Mouse (Mus musculus): ENCODE measurements around the gene Whamm.

Whamm gene

DNA sequence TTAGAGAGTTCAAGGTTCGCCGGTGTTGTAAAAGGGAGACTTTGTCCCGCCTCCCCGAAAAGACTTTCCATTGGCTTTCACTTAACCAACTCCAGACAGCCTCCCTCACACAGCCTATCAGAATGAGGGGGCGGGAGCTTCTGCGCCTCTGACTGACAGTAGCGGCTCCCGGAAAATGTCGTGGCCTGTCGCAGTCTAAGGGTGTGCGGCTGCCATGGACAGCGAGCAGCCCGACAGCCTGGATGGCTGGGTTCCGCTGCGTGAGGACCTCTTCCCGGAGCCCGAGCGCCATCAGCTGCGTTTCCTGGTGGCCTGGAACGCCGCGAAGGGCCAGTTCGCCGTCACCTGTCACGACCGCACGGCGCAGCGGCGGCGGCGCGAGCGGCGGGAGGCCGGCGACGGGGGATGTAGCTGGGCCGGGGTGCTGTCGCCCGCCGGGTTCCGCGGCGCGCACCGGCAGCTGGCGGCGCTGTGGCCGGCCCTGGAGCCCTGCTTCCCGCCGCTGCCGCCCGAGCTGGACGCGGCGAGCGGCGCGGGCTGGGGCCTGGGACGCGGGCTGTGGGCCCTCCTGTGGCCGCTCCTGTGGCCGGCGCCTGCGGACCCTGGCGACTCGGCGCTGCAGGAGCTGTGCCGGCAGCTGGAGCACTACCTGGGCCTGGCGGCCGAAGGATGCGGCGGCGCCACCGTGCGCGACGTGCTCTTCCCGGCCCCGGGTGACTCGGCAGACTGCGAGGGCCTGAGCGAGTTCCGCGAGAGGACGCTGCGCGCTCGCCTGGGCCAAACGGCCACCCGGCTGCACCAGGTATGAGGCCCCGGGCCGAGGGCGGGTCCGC is at the start of gene Whamm:
Whamm (plus strand) TSS at position 159 of the 833 bp plus-strand sequence.
- DNase-seq (ENCODE audit: low read depth) = peak; percentile 96

DNA sequence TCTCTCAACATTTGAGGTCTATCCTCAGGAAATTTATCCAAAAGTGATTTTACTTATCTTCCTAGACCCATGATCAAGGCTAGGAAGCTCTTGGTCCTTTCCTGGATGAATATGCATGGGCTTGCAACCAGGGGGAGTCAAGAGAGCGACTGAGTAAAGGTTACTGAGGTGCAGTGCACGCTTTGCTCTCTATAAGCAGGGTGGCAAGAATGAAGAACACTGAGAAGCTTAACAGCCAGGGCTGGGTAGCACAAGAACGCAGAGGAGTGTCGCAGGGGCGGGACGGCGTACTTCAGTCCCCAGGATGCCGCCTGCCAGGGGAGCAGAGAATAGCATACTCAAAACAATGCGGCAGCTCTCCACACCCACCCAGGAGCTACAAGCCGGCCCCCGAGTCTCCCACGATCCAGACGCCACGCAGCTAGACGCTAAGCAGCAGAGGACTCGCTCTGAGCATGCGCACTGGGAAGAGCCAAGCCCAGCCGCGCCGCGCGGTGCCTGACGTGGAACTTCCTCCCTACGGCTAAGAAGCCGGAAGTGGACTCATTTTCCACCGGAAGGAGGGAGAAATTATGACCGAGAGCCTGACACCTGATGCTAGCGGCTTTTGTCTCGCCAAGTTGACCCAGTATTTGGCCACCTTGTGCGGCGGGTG is 47.9 kb upstream of the Whamm start:
- peak; percentile 98 for DNase-seq (ENCODE audit: low read depth)

DNA sequence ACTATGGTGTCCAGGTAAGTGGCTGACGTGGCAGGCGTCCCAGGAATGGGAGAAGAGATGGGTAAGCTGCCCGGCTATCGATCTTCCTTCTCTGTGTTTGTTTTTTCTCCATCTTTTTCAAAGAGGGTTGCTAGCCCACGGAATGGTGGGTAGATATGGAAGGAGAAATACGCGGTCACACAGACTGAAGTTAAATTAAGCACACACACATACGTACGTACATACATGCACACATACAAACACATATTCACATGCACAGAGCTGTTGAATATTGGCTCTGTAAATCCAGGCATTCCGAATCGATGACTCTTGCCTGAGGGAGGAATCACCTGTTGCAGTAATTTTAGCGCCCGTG is 47.4 kb upstream of the Whamm start:
- no peak for DNase-seq (ENCODE audit: low read depth)

DNA sequence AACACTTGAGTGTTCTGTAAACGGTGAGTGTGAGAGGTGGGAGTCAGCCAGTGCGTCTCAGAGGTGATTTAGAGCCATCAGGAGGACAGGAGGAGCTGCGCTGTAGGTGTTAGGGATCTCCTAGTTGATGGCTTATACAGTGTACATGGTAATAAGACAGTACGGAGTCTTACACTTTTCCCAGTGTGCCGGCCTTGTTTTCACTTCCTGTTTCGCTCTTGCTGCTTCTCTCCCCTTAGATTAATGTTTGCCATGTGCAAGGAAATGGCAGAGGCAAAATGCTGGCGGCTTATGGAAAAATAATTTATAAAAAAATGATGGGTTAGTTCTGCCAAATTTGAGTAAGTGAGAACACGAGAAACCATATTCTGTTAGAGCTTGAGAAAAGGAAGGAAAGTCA is 42.1 kb upstream of the Whamm start:
- no peak for DNase-seq (ENCODE audit: low read depth)

DNA sequence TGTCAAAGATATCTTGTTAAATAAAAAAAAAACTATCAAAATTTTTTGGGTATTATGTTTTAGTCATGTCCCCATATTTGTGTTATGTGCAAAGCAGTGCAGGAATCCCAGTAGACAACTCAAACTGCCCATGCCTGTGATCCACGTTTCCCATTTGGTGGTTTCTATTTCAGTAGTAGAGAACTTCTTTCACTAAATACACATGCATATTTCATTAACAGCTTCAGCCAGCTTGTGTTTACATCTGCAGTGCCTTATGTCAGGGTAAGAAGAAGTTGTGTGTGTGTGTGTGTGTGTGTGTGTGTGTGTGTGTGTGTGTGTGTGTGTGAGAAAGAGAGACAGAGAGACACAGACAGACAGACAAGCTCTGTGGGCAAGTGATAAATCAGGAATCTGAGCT is 39.6 kb upstream of the Whamm start:
- no peak for DNase-seq (ENCODE audit: low read depth)

DNA sequence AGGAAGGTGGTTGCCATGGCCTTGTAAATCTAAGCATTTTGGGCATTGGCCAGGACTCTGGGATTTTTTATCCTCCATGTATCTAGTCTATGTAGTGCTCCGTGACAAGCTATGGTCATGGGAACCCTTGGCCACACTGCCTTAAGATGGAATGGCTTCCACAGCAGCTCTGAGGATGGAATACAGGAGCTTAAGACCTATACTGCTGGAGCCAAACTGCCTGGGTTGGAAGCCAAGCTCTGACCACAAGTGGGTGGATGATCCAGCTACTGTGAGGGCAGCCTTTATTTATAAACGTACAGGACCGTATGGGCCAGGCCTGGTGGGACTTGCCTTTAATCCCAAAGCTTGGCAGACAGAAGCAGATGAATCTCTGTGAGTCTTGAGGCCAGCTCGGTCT is 34.6 kb upstream of the Whamm start:
- no peak for DNase-seq (ENCODE audit: low read depth)

DNA sequence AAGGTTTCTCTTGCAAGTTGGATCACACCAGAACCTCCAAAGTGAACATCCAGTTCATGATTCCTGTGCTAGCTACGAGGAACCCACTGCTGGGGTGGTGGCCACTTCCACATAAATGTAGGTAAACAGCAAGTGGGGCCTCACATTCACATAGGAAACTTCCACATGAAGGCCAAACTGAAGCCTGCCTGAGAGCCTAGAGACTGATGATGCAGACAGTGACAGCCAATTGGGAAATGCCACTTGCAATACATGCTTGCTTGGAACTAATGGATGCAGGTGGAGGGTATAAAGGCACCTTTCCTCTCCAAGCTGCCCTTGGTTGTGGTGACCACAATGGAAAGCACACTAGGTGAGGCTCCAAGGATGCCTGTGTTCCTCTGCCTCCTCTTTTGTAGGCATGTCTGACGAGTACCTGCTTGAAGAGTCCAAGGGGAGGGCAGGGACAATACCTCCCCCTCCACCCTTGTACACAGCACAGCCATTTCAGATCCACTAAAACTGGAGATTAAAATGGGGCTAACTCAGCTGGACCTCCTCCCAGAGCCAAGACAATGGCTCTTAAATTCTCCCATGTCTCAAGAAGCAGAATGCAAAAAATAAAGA is 32.9 kb upstream of the Whamm start:
- DNase-seq (ENCODE audit: low read depth) = peak; percentile 57

DNA sequence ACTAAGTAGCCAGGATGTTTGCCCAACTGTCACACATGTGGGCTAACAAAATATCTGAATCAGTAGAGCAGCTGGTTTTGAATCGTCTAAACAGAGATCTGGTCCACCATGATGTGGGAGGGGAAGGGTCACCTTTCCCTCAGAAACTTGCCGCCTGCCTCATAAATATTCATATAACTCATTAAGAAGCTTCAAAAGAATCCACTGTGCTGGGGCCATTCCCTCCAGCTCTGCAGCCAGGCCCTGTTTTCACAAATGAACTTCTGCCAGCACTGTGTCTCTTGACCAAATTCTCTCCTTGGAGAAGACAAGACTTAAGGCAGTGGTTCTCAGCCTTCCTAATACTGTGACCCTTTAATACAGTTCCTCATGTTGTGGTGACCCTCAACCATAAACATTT is 31.5 kb upstream of the Whamm start:
- no peak for DNase-seq (ENCODE audit: low read depth)

DNA sequence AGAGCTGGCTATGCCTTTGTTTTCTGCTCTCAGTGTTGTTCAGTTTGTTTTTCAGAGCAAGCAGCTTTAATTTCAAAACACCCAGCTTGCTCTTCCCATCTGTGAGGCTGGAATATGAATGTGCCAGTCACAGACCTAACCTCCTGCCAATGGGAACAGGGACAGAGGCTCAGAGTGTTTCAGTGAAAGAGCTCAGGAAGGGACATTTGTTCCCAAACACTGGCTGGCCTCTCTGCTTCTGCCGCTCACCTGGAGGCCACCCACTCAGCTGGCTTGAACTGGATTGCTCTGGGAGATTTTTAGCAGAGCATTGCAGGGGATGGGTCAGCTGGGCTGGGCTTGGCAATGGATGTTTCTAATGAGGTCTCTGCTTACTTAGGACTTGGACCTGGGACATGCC is 30.1 kb upstream of the Whamm start:
- DNase-seq (ENCODE audit: low read depth) = no peak

DNA sequence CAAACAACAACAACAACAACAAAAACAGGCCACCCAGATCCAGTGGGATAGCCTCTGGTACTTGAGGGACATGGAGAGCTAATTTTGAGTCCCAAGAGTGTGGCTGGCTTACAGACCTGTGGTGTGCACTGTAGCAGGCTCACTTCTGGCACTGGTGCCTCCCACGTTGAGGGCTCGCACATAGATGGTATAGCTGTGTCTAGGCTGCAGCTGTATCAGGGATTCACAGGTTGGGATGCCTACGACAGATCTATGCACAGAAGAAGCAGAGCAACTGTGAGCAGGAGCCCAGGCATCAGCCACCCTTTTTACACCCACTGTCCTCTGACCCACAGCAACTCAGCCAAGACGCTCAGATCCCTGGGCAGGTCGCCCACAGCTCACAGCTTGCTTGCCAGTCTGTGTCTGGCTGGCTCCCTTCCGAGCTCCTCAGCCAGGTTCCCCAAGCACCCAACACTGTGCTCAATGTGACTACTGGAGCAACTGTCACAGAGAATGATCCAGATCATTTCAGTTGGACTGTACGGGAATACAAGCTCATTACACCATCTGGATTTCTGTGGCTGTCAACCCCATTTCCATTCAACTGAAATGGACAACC is 29.0 kb upstream of the Whamm start:
- no peak for DNase-seq (ENCODE audit: low read depth)

DNA sequence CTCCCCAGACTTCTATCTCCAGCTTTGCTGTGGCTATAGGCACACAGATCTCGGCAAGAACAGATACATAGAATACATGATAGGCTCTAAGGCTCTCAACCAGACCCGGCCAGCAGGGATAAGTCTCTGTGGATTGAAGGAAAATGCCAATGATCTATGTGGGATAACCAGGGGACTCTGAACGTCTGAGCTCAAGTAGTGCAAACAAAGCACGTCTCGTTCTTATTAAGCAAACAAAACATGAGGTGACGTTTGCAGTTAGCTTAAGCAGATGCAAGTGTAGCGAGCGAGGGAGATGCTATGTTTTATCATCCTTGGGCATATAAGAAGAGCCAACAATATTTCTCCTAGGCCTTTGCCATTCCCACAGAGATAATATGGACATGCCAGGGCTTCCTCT is 28.1 kb upstream of the Whamm start:
- no peak for DNase-seq (ENCODE audit: low read depth)

DNA sequence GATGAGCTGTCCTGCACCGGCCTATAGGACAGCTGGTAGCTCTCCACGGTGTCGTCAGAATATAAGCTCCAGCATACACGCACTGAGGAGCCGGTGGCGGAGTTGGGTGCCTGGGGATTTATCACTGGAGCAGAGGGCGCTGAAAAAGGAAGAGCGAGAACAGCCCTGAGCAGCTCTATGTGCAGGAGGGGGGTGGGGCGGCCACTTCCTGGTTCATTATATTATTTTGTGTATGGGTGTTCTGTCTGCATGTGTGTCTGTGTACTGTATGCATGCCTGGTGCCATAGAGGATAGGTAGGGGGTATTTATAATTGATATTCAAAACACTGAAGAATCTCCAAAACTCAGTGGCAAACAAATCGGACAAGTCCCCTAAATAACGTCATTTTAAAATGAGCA is 22.2 kb upstream of the Whamm start:
- DNase-seq (ENCODE audit: low read depth) = peak; percentile 33

DNA sequence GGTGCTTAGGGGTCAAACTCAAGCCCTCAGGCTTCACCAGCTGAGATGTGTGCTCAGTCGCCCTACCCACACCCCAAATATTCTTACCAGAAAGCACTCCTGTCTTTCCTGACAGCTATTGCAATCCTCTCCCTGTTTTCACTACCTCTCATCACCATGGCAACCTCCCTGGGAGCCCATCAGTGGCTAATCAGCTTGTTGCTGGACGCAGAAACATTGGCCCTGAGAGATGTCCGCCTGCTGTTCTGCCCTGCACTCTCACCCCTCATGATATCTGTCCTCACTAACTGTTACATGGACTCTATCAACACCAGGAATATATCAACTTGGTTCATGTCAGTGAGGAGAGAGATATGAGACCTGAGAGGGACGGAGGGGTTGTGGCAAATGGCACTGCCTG is 17.5 kb upstream of the Whamm start:
- DNase-seq (ENCODE audit: low read depth) = no peak

DNA sequence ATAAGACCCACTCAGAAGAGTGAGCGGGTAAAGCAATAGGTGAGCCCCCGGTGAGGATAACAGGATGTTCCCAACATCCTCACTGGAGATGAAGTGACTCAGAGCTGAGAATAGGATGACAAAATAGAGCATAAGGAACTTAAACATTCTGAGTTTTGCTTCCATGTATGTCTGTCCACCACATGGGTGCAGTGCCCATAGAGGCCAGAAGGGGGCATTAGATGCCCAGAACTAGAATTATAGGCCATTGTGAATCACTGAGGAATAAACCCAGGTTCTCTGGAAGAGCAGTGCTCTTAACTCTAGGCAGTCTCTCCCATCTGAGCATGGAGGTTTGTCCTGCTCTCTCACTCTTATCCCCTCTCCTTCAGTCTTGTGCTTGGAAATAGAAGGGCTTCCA is 16.7 kb upstream of the Whamm start:
- peak; percentile 70 for DNase-seq (ENCODE audit: low read depth)

DNA sequence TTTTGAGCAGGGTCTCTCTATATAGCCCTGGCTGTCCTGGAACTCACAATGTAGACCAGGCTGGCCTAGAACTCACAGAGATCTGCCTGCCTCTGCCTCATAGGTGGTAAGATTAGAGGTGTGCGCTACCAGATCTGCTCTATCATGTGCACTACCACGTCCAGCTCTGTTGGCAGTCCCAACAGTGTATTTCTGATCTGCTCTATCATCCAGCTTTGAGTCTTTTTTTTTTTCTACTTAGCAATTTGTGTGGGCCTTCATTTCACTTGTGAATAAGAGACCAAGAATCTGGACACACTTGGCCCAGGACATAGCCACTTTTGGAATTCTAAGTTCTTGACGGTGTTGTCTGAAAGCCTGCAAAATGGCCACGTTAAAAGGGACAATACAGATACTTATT is 14.2 kb upstream of the Whamm start:
- DNase-seq (ENCODE audit: low read depth) = no peak

DNA sequence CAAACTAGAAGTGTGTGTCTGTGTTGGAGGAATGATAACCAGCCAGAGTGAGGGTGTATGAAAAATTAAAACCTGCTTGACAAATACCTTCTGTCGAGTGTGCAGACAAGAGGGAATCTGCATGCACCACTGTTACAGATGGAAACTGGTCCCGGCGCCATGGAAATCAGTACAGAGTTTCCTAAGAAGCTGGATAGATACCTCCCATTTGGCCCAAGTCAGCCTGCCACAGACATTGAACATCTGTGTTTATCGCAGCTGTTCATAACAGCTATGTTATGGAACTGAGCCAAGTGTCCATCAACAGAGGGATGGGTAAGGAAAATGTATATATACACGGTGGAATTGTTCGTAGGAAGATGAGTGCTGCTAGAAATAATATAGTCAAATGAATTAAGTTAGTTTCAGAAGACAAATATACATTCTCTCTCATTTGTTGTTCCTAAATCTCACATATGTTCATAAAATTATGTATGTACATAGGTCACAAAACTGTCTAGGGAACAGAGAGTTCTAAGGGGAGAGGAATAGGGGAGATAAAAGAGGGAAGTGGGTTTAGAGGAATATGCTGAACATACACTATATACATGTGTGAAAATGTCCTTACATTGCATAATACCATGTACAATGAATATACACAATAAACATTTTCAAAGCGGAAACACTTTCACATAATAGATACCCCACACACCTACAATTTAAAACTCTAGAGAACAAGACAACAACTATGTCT is 13.6 kb upstream of the Whamm start:
- DNase-seq (ENCODE audit: low read depth) = no peak

DNA sequence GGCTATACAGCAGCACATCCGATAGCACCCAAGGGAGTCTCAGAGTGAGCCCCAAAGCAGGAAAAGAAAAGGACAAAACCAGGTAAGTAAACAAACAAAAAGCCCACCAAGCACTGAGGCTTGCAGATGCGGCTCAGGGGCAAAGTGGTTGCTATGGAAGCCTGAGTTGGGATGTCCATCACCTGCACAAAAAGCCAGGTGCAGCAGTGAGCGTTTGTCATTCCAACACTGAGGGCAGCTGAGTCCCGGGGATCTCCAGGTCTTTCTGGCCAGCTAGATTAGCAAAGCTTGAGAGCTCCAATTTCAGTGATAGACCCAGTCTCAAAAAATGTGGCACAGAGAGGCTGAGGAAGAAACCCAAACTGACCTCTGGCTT is 13.1 kb upstream of the Whamm start:
- no peak for DNase-seq (ENCODE audit: low read depth)

DNA sequence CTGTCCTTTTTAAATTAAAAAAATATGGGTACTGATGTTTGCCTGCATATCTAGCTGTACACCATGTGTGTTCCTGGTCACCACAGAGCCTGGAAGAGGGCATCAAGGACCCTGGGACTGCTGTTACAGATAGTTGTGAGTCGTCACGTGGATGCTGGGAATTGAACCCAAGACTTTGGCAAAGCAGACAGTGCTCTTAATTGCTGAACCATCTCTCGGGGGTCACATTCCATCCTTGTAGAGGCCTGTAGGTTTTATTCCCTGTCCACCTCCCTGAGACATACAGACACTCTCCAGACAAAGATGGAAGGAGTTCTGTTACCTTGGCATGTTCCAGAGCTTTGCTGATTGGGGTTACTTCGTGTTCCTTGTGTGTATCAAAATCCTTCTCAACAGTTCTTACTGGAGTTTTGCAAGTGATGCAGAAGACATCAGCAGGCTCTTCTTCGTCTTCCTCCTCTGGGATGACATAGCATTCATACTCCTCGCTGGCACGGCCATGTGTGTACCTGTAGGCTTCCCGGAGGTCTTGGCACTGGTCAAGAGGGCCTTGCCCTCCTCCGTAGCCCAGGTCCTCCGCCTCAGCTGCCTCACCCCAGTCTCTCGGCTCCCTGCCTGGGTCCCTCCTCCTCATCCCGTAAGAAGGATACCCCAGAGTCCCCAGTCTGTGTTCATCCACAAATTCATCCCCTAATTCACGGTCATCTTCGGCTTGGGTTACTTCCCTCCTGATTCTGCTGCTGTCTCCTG is 11.7 kb upstream of the Whamm start:
- DNase-seq (ENCODE audit: low read depth) = no peak

DNA sequence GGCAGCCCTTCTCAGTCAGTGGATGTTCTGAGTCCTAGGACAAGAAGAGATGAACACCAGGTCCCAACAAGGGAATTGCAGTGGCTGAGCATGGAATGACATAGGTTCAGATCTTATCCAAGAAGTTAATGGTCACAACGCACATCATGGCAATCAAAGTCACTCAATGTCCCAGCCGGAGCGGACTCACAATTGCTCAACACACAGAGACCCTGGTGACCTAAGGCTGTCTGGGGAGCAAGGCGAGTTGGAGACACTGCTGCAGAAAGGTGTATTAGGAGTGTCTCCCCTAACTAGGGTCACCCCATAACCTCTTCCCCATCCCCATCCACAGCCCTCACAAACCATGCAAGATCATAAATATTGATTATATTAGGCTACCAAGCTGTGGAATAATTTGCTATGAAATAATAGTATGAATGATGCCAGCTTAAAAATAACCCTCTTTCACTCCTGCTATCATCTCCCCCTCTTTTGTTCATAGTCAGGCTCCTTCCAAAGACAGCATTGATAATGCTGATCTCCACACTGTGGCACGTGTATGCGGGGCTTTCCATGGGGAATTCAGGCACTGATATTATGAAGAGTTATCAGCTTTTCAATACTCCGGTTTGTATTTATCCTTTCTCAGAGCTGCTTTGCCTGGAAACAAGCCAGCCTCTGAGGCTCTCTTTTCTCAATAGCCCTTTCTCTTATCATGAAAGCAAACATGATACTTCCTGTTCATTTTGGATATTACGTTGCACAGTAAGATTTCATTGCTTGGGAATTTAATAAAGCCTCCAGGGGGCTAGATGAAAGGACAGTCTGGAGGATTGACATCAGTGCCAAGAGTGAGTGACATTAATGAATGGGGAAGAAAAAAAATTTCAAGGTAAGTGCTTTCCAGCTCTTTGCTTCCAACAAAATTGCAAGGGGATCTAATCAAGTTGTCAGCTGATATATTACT is 10.7 kb upstream of the Whamm start:
- no peak for DNase-seq (ENCODE audit: low read depth)

DNA sequence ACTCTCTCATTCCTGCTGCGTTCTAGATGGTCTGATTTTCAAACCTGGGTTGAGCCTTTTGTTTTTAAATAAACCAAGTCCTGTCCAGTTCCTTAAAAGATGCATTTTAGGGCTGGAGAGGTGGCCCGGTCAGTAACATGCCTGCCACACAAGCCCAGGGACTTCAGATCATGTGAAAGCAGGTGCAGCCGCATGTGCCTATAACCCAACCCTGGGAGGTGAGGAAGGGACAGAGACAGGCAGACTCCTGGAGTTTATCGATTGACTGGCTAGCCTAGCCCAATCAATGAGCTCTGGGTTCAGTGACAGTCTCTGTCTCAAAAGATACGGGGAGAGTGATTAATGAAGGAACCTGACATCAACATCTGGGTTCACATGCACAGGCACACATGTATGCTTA is 9.9 kb upstream of the Whamm start:
- no peak for DNase-seq (ENCODE audit: low read depth)
